Mouse (Mus musculus) cerebellum, adult 2 months (tissue): ENCODE results near the gene Tbc1d13. TPM values are rescaled to one million over a fixed set of nuclear protein-coding genes. Genes with fewer than 3 reads are reported as not detected.
"Not testable (repeated sequence)": the region's sequence is repeated elsewhere in the genome, so short reads cannot be mapped to it uniquely, and the experiment has no call there.

Source experiments
- DNase-seq, 2 experiments: peaks; one replicate each; pipeline ENCODE4 v3.0.0; 2021
- H3K27ac ChIP-seq: fragments of 200-500 bp; 2 replicates; pipeline ENCODE4 v1.5.1; 2012; ENCODE audit warnings: low read length, control low read depth, inconsistent platforms; ENCODE audit not compliant: insufficient read depth
- H3K27me3 ChIP-seq: fragments of 200-500 bp; 2 replicates; pipeline ENCODE4 v1.6.1; 2012; ENCODE audit warnings: inconsistent platforms, mild to moderate bottlenecking, low read length, moderate library complexity; ENCODE audit not compliant: control insufficient read depth, insufficient read depth
- H3K4me1 ChIP-seq: fragments of 200-500 bp; 2 replicates; pipeline ENCODE4 v1.6.1; 2011; ENCODE audit warnings: low read length; ENCODE audit not compliant: control insufficient read depth, insufficient read depth
- H3K4me3 ChIP-seq: fragments of 200-500 bp; replicated peaks from 2 replicates; pipeline ENCODE3; 2011; ENCODE audit warnings: mild to moderate bottlenecking, low read depth, low read length, control low read depth; ENCODE audit not compliant: insufficient read depth
- CTCF ChIP-seq: fragments of 200-500 bp; IDR thresholded peaks from 2 replicates; pipeline ENCODE4 v1.5.1; 2011; ENCODE audit warnings: low read depth, mild to moderate bottlenecking, control low read depth, low read length, moderate library complexity, borderline replicate concordance; ENCODE audit not compliant: insufficient read depth
- POLR2A ChIP-seq: fragments of 200-500 bp; IDR thresholded peaks from 2 replicates; pipeline ENCODE4 v1.6.1; 2011; ENCODE audit warnings: low read length, control low read depth, borderline replicate concordance; ENCODE audit not compliant: insufficient read depth
- WGBS: fragments of 180-500 bp; shearing (Covaris S2); methylation state at CpG from one replicate; pipeline ENCODE4 v1.1.7; 2018; 5-methylcytosine and 5-hydroxymethylcytosine counted together
- polyA plus RNA-seq: library from polyadenylated mRNA; depleted of rRNA; stranded (reverse); fragments of >200 nt; gene quantifications from 2 replicates; pipeline ENCODE4 v1.2.3, GENCODE M21; 2012

Tbc1d13 gene
- polyA plus RNA-seq, 1 experiment: 58.2 TPM

DNA sequence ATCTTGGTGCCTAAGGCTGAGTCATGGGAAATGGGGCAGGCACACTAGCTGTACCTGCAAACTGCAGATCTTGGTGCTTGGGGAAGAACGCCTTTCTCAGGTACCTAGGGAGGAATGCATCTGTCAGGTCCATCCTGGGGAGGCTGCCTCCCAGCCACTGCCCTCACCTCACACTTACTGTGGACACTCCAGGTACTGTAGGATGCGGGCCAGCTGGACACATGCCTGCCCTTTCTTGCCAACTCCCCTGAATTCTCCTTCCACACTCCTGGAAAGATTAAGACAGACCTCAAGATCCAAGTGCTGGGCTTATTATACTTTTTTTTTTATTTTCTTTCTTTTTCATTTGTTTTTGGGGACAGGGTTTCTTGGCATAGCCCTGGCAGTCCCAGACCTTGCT, 43.0 kb downstream of the Tbc1d13 start:
- TF ChIP-seq POLR2A: no peak
- TF ChIP-seq CTCF: no peak
- Histone ChIP-seq H3K4me1 (peaks cover 24% of the 10 kb centered on the region), H3K4me3 (no peak overlapping the region), H3K27ac (no peak overlapping the region), H3K27me3 (no peaks in the 10 kb centered on the region)
- 68% methylated on average over 2 of the region's 2 CpGs for WGBS
- DNase-seq: peak in 1 of 2 experiments; percentile 38

DNA sequence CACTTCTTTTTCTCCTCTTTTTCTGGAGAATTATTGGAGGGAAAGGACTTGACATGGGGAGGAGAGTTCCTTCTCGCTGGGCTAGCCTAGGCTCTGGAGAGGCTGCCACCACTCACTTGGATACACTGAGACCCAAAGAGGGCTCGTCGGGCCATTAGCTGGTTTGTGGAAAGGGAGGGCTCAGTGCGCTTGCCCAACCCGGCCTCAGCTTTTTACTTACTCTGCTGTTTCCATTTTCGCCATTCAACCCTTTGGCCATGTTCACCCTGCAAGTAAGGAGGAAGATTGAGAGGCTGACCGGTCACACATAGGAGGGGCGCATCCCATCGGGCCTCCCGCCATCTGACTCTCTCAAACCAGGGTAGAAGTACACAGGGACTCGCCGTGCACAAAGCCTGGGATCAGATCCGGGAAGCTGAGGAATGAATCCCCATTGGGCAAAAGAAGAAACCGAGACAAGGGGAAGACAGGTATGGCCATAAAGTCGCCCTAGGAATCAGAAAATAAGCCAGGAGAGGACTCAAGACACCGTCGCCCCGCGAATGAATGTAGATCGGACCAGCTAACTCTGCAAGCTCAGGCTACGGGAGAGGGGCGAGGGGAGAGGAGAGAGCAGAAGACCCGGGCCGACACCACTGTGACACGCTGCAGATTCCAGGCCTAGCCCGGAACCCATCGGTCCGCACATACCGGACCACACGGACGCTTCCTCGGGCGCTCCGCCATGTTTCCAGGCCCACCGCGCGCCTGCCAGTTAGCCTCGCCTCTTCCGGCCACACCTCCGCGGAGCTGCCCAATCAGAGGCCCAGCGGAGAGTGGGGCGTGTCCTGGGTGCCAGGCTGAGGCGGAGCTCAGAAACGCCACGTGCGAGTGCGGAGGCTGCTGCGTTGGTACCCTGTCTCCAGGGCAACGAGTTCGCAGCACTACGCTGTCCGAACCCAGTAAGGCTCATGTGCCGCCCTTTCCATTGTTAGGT, 44.4 kb downstream of the Tbc1d13 start, which contains the start of gene Spout1:
Gene Spout1 (minus strand): TSS at position 760 of the 976 bp plus-strand sequence.
- Histone ChIP-seq H3K4me1 (peaks cover 15% of the 10 kb centered on the region), H3K27me3 (no peaks in the 10 kb centered on the region), H3K27ac (no peak within 1 kb of the TSS), H3K4me3 (peak within 1 kb of the TSS; percentile 67)
- peak; percentile 92 to 96 for DNase-seq
- 1% methylated on average over 54 of the region's 54 CpGs for WGBS
- TF ChIP-seq POLR2A (peak; percentile 64; the same call in 1 of the 2 replicates), CTCF (no peak)

DNA sequence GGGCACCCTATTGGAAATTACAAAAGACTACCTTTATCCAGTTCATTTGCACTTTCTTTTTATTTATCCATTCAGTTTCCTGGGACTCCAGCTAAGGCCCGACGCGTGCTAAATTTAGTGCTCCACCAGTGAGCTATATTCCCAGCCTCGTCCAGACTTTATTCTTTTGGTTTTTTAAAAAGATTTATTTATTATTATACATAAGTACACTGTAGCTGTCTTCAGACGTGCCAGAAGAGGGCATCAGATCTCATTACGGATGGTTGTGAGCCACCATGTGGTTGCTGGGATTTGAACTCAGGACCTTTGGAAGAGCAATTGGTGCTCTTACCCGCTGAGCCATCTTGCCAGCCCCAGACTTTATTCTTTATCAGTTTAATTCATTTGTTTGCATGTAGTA, 45.2 kb downstream of the Tbc1d13 start:
- H3K27ac ChIP-seq, DNase-seq, H3K27me3 ChIP-seq: not testable (repeated sequence)
- peaks cover 12% of the 10 kb centered on the region for H3K4me1 ChIP-seq
- peak overlapping the region; percentile 55 for H3K4me3 ChIP-seq
- WGBS: 29% methylated on average over 7 of the region's 7 CpGs

DNA sequence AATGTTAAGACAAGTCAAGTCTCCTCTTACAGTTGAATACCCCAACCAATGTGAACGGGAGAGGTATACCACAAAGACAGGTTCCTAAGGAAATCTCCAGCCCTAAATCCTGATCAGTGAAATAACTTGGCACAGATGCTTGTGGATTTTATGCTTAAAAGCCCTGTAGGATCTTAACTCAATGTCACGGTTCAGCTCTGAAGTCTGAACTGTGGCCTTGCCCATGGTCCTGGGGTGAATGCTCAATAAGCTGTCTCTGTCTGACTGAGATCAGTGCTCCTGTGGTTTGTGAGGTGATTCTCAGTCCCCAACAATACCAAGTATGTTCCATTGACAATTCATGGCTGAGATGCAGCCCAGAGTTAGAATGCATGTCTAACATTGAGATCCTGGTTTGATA, 48.9 kb downstream of the Tbc1d13 start:
- no peak for DNase-seq
- Histone ChIP-seq H3K4me3 (no peak overlapping the region), H3K27ac (no peak overlapping the region), H3K4me1 (peaks cover 2% of the 10 kb centered on the region; the same call in 1 of the 2 replicates), H3K27me3 (no peaks in the 10 kb centered on the region)
- WGBS: 72% methylated on average over 2 of the region's 2 CpGs
- TF ChIP-seq POLR2A (no peak), CTCF (no peak)

DNA sequence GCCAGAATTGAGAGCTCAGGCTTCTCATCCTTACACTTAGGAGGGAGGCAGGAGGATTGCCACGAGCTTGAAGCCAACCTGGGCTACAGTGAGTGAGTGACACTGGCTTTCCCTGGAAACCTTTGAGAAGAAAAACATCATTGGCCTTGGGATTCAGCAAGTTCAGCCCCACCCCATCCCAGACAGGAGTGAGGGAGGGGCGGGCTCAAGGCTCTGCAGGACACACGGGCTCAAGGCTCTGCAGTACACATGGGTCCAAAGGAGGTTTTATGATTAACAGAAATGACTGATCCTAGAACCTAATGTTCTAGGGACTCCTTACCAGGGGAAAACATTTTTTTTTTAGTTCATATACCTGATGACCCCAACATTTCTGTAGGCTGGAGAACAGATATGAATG, 50.2 kb downstream of the Tbc1d13 start:
- no peak for DNase-seq
- H3K4me1 ChIP-seq: no peaks in the 10 kb centered on the region
- H3K27ac ChIP-seq: no peak overlapping the region
- TF ChIP-seq POLR2A (no peak), CTCF (no peak)
- 64% methylated on average over 3 of the region's 3 CpGs for WGBS
- H3K27me3 ChIP-seq: no peaks in the 10 kb centered on the region
- no peak overlapping the region for H3K4me3 ChIP-seq

DNA sequence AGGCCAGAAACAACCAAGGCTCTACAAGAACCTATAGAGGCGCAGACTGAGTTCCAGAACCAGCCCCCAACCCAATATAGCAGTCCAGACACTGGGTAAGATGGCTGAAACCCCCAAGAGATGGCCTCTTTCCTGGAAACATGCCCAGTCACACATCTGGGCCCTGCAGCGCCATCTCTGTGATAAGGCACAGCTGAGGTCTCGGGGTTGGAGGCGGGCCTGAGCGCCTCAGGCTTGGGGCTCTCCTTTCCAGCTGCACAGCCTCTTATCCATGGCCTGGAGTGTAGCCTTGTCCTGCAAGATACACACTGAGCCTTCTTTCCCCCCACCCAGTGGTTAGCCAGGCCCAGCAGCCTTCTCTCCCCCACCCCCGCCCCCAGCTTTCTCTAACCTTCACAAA, 51.7 kb downstream of the Tbc1d13 start:
- Histone ChIP-seq H3K27ac (no peak overlapping the region), H3K4me3 (no peak overlapping the region)
- 78% methylated on average over 6 of the region's 6 CpGs for WGBS

DNA sequence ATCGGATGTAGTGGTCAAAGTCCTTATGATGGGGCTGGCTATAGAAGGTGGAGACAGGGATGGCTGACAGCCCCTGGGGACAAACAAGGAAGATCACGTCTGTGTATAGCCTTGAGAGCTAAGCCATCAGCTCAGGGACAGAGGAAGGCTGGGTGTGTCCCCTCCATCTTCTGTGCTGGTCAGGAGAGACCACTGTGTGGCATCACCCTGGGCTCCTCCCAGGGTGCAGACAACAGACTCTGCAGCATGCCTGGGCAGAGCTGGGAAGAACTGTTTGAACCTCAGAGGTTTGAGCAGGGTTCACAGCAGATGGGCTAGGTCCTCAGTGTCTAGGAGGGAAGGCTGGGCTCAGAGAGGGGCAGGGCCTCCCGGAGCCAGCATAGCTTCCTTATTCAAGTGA, 52.1 kb downstream of the Tbc1d13 start:
- H3K27ac ChIP-seq: no peak overlapping the region
- WGBS: 71% methylated on average over 3 of the region's 3 CpGs
- no peak overlapping the region for H3K4me3 ChIP-seq
- H3K4me1 ChIP-seq: no peaks in the 10 kb centered on the region
- H3K27me3 ChIP-seq: no peaks in the 10 kb centered on the region
- TF ChIP-seq POLR2A (no peak), CTCF (no peak)
- DNase-seq: no peak

More for the DNA sequence above, 51.7 kb downstream of the Tbc1d13 start:
- H3K27me3 ChIP-seq: no peaks in the 10 kb centered on the region
- TF ChIP-seq CTCF (no peak), POLR2A (no peak)
- no peak for DNase-seq
- H3K4me1 ChIP-seq: no peaks in the 10 kb centered on the region
